Mouse (Mus musculus) forebrain, embryonic 11.5 days (tissue): ENCODE measurements around the gene Olfr1260. TPM values are rescaled to one million over a fixed set of nuclear protein-coding genes. Genes with fewer than 3 reads are reported as not detected.

ENCODE experiments used
- polyA plus RNA-seq: library from polyadenylated mRNA; unstranded; fragments of >200 nt; fragmentation: Nextera tagmentation; extraction: Ambion mirVana; gene quantifications from 2 replicates; pipeline ENCODE4 v1.2.1, GENCODE M21; 2014

Olfr1260 gene
- polyA plus RNA-seq, 1 experiment from 2014 or later = not detected

Other genes with a start within 250 kb of the Olfr1260 start
- gene Olfr1252, start 249.3 kb upstream of the Olfr1260 start, polyA plus RNA-seq = not detected in 2 replicates
- not detected in 2 replicates for gene Olfr1253, start 217.2 kb upstream of the Olfr1260 start, polyA plus RNA-seq
- not detected in 2 replicates for gene Olfr1254, start 180.7 kb upstream of the Olfr1260 start, polyA plus RNA-seq
- gene Olfr1255, start 162.3 kb upstream of the Olfr1260 start, polyA plus RNA-seq = not detected in 2 replicates
- not detected in 2 replicates for gene Olfr1256, start 132.8 kb upstream of the Olfr1260 start, polyA plus RNA-seq
- gene Olfr48, start 126.1 kb upstream of the Olfr1260 start, polyA plus RNA-seq = not detected in 2 replicates
- not detected in 2 replicates for gene Olfr1257, start 95.9 kb upstream of the Olfr1260 start, polyA plus RNA-seq
- gene Olfr1258, start 47.0 kb upstream of the Olfr1260 start, polyA plus RNA-seq = not detected in 2 replicates
- gene Olfr1259, start 25.7 kb upstream of the Olfr1260 start, polyA plus RNA-seq = not detected in 2 replicates
- gene Olfr1261, start 16.9 kb downstream of the Olfr1260 start, polyA plus RNA-seq = not detected in 2 replicates
- not detected in 2 replicates for gene Olfr1262, start 25.8 kb downstream of the Olfr1260 start, polyA plus RNA-seq
- gene Olfr1263, start 37.8 kb downstream of the Olfr1260 start, polyA plus RNA-seq = not detected in 2 replicates
- gene Olfr1264, start 51.2 kb downstream of the Olfr1260 start, polyA plus RNA-seq = not detected in 2 replicates
- gene Olfr1265, start 61.0 kb downstream of the Olfr1260 start, polyA plus RNA-seq = not detected in 2 replicates
- gene Olfr140, start 89.3 kb downstream of the Olfr1260 start, polyA plus RNA-seq = not detected in 2 replicates
- not detected in 2 replicates for gene Olfr1269, start 147.1 kb downstream of the Olfr1260 start, polyA plus RNA-seq
- gene Olfr32, start 168.0 kb downstream of the Olfr1260 start, polyA plus RNA-seq = not detected in 2 replicates
- not detected in 2 replicates for gene Olfr1270, start 178.8 kb downstream of the Olfr1260 start, polyA plus RNA-seq